Mouse (Mus musculus): ENCODE measurements around the gene Tanc1.

GRCm38 (mm10) chr2:59840191-59840590 lies 228.3 kb downstream of the Tanc1 start:
- no peak for TF ChIP-seq CTCF (IDR thresholded peaks at IDR 0.05; ENCODE audit: insufficient read depth, low read depth, low read length)
- TF ChIP-seq POLR2A (IDR thresholded peaks at IDR 0.05; ENCODE audit: insufficient read depth, low read depth, low read length), result no peak
